Mouse (Mus musculus): ENCODE measurements around the gene Gbf1.

Gbf1 gene

DNA sequence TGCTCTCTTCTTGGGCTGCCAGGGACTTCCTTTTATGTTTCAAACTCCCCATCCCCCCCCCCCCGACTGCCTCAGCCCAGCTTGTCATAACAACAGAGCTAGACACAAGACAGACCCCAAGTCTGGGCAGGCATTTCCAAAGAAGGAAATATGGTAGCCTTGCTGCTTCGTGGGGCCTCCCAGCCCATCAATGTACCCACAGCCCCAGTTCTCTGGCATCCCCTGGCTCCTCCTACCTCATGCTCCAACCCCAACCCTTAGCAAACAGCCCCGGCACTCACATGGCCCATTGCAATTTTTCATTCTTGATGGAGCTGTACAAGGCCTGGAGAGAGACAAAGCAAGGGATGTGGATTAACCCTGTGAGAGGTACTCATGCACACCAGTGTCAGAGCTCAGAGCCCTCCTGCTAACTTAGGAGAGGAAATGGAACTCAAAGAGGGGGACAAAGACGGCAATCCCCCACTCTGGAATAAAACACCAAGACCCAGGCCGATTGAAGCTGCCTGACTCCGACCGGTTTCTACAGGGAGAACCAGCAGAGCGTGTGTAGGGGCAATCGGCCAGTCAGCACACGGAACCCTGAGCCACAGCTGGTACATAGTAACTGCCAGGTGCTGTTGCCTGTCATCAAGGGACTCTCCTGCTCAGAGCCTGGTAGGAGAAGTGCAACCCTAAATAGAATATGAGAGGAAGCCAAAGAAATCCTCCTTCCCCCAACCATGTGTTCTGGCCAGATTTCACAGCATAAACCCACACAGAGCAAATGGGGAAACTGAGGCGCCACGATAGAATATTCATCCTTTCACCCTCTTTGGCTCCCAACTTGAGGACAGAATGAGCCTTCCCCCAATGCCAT lies 163.7 kb downstream of the Gbf1 start:
- no peak for DNase-seq (ENCODE audit: low read depth, low spot score)

DNA sequence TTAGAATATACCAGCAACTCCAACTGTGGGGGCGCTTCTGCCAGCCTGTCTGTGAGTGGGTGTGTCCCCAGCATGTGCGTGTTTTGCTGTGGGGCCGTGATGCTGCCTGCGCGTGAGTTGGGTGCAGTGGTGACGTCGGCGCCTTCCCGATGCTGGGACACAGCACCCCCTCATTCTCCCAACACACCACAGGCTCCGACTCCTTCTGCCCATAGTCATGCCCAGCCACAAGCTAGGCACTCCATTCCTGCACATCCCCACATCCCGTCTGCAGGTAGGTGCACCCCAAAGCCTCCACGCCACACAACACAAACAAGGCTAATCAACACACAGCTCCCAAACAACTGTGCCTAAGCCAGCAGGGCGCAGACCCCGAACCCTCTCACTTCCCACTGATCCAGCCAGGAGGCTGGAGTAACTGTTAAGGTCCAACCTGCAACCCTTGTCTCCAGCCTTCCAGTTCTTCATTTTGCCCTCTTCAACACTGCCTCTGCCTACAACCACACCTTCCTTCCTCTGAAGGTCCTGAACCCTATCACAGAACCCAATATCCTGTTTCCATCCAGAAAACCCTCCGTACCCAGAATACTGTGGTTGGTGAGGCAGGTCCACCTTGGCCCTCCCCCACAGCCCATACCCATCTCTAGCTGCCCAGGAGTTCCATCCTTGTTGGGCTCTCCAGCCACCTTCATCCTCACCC lies 164.7 kb downstream of the Gbf1 start:
- no peak for DNase-seq (ENCODE audit: low read depth, low spot score)

DNA sequence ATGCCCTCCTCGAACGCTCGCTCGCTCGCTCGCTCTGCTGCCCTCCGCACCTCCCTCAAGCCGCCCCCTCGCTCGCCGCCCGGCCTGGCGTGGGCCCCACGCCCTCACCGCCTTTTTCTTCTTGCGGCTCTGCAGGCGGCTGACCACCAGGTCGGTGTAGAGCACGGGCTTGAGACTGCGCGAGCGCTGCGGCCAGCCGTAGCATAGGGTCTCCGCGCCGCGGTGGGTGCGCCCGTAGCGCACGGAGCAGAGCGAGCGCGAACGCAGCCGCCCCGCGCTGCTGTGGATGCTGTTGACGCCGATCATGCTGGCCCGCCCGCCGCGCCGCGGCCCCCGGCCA lies 165.2 kb downstream of the Gbf1 start:
- DNase-seq (ENCODE audit: low read depth, low spot score): no peak

DNA sequence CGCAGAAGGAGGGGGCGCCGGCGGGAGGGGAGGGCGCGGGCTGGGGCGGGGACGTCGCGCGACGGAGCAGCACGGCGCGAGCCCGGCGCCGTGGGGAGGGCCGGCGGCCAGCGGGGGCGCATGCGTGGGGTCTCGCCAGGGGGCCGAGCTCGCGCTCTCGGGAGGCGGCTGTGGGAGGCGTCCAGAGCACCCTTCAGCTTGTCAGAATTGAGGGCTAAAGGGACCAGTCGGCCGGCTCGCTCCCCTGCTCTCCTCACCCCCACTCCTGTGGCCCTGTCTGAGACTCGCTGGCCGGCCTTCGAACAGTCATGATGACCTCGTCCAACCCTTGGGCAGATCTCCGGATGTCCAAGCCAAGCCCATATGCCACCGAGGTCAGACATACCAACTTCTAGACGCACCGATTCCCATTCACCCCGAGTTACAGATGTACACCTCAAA lies 165.7 kb downstream of the Gbf1 start:
- DNase-seq (ENCODE audit: low read depth, low spot score): no peak

DNA sequence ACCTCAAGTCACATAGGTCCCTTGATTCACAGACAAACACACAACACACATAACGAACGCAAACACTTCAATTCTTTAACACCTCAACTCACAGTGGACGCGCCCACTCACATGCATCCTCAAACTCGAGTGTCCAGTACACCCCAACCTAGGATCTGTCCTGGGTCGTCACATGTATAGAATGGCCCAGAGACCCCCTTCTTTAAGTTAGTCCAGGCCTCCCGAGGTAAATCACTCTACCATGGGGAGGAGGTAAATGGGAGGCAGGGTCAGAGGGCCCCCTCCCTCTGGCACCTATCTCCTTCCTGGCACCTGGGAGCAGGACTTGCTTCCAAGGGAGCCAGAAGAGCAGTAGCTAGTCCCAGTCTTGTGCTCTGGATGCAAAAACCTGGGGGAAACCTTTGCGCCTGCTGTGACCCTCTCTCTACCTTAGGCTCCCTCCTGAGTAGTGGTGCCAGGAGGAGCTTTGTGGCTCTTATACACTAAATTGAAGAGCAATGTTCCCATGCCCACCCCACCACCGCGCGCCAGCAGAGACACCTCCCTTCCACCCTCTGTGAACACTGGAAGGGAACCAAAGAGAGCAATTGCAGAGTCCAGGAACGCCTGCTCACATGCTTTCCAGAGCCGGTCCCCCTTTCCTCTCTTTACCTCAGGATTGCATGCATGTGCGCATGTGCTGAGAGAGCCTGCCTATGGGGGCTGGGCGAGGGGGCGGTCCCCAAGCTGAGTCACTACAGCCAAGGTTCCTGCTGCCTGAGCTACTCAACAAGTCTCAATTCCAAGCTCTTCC lies 166.5 kb downstream of the Gbf1 start:
- no peak for DNase-seq (ENCODE audit: low read depth, low spot score)

DNA sequence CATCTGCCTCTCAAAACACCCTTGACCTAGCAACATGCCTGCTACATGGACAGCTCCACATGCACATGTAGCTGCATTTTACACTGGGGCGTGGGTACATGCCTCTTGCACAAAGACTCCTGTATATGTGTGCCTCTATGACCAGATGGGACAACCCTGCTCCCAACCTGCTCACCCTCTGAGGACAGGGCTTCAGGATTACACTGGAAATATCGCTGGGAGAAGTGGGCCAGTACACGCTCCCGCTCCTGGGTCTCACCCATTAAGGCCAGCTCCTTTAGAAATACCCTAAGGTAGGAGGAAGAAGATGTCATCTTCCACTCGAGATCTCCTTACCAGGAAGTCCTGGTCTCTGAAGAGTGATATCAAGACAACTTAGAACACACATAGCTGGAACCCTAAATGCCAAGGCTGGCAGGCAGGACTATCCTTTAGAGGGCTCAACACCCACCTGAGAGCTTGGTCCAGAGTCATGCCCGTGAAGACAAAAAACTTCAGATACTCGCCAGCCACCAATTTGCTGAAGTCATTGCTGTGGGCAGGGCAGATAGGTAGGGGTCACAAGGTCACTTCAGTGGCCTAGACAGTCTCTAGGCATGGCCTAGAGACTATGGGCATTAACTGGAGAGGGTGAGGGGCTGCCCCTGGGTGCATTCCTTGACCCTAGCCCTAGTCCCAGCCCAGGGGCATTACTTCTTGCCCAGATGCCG lies 167.9 kb downstream of the Gbf1 start:
- no peak for DNase-seq (ENCODE audit: low read depth, low spot score)

DNA sequence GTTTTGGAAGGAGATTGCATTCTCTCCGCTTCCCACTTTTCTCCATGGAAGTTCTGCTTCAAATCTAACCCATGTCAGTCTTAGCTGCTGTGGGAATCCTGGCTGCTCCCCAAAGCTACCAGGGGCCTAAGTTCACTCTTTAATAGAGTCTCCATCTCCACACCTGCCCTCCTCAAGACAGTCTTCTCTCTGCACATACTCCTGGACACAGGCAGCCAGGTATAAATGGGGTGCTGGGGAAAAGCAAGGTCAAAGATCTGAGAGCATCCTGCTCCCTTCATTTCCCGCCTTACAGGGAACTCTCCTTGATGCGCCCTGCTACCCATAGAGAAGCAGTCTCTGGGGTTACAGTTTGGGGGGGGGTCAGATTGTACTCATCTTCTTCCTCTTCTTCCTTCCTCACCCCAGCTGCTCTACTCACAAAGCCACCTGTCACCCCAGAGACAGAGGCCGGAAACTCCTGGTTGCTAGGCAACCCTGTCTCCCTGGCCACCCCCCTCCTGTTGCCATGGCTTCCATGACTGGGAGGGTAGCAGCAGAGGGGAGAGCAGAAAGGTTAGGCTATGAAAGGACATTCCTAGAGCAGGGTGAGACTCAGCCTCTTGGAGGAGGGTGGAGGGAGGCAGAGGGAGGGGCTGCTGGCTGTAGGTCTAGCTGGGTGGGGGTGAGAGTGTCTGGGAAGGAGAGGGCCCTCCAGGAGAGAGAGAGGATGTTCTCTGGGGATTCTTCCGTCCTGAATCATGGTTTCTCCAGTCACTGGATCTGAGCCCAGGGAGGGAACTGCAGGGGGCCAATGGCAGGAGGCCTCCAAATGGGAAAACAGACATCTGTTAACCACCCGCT lies 169.0 kb downstream of the Gbf1 start:
- no peak for DNase-seq (ENCODE audit: low read depth, low spot score)

DNA sequence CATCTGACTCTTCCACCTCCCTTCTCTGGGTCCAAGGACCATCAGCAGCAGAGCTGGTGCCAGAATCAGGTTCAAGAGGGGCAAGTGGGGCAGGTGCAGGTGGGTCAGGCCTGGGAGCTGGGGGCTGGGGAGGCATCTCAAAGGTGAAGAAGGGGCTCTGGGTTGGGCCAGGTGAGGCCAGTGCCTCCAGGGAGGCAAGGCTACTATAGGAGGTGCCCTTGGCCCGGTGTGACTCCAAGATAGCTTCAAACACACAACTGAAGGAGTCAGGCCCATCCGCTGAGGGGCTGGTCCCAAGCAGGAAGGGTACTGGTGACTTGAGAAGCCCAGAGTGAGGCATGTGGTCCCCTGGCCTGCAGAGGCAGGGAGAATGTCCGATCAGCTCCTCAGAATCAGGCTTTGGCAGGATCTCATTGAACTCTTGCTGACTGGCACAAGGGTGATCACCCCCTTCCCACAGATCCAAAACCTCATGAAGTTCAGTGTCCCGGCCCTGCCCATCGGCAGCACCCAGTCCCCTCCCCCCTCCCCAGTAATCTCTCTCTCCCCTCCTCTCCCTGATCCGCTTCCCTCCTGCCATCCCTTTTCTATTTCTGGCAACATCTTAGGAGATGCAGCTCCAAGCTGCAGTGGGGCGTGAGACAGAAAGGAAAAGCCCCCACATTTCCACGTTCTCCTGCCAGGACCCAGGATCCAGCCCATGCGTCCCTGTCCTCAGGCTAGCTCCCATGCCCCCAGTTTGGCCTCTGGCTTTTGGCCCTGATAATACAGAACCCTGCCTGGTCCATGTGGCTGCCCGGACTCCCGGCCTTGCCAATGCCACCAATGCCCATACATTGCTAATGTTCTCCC lies 170.1 kb downstream of the Gbf1 start:
- DNase-seq (ENCODE audit: low read depth, low spot score): no peak

- no peak for DNase-seq (ENCODE audit: low read depth, low spot score)
These were observed 170.8 kb downstream of the Gbf1 start for GRCm38 (mm10) chr19:46322996-46323572.

- no peak for DNase-seq (ENCODE audit: low read depth, low spot score)
These were observed 171.4 kb downstream of the Gbf1 start for GRCm38 (mm10) chr19:46323716-46324115.

GRCm38 (mm10) chr19:46324366-46324765 lies 172.1 kb downstream of the Gbf1 start:
- DNase-seq (ENCODE audit: low read depth, low spot score): no peak

DNA sequence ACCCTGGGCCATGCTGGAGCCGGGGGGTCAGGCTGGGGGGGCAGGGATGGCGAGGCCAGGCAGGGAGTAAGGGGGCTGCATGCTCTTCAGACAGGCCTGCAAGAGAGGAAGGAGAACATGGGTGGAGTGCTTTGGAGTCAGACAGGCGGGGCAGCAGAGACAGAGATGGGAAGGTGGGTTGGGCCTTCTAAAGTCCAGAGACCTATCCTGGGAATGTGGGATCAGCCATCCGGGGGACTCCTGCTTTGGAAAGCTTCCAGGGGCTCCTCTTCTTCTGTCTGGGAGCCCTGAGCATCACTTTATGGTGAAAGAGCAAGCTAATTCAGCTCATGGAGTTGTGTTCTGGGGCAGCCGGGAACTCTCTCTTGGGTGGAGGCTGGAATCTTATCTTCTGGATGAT lies 172.6 kb downstream of the Gbf1 start:
- DNase-seq (ENCODE audit: low read depth, low spot score): no peak

GRCm38 (mm10) chr19:46326019-46326755 lies 173.9 kb downstream of the Gbf1 start:
- no peak for DNase-seq (ENCODE audit: low read depth, low spot score)

DNA sequence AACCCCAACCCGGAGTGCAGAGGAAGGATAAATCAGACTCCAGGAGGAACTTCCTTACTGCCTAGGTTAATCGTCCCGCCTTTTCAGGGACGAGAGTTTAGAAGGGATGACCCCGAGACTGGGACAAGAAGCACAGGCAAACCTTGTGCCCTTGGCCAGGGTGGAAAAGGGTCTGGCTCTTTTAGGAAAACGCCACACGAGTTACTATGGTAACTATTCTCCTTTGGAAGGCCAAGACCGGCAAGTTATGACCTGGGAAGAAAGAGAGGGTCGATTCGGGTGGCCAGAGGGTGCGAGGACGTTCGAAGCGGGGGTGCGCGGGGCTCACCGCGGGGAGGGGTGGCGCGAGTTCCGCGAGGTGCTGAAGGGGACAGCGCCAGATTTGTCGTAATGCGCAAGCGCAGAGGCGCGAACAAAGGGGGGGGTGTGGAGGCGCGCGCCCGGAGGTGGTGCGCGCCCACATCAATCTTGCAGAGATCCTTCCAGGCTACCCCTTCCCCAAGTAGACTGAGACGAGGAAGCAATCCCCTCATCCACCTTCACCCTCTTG lies 174.5 kb downstream of the Gbf1 start, which contains the start of gene Psd:
Gene Psd, minus strand, starts transcription at position 401 of the 550 bp plus-strand sequence.
- no peak for DNase-seq (ENCODE audit: low read depth, low spot score)

GRCm38 (mm10) chr19:46327531-46328064 lies 175.3 kb downstream of the Gbf1 start:
- DNase-seq (ENCODE audit: low read depth, low spot score): no peak

GRCm38 (mm10) chr19:46328081-46329030 lies 176.0 kb downstream of the Gbf1 start, which contains the start of gene Fbxl15:
TSS of gene Fbxl15 (plus strand) at chr19:46328184.
- peak; percentile 97 for DNase-seq (ENCODE audit: low read depth, low spot score)

All from embryo, embryonic 11.5 days (tissue).